Mouse (Mus musculus) E14TG2a.4 (cell line): Measurements from ENCODE around the gene Dgki.

ENCODE experiments used
- H3K27me3 ChIP-seq: 2 replicates; pipeline ENCODE4 v1.6.1; 2014; ENCODE audit warnings: low read length, control low read depth; ENCODE audit not compliant: insufficient read depth
- H3K36me3 ChIP-seq: 2 replicates; pipeline ENCODE4 v1.6.1; 2014; ENCODE audit warnings: low read length, control low read depth; ENCODE audit not compliant: insufficient read depth
- H3K4me1 ChIP-seq: replicated peaks from 2 replicates; pipeline ENCODE4 v1.6.1; 2014; ENCODE audit warnings: low read depth, low read length, control low read depth
- H3K4me3 ChIP-seq: replicated peaks from 2 replicates; pipeline ENCODE4 v1.5.1; 2014; ENCODE audit warnings: mild to moderate bottlenecking, low read length
- H3K9me3 ChIP-seq: 2 replicates; pipeline ENCODE4 v1.6.1; 2014; ENCODE audit warnings: low read length, control low read depth
- CTCF ChIP-seq: conservative IDR thresholded peaks from 2 replicates; pipeline ENCODE4 v1.5.1; 2014; ENCODE audit warnings: low read length
- NANOG ChIP-seq: IDR thresholded peaks from 2 replicates; pipeline ENCODE4 v1.6.1; 2014; ENCODE audit warnings: borderline replicate concordance, low read length, mixed read lengths
- POU5F1 ChIP-seq: IDR thresholded peaks from 2 replicates; pipeline ENCODE4 v1.6.1; 2014; ENCODE audit warnings: low read length, borderline replicate concordance

Dgki gene

GRCm38 (mm10) chr6:37242100-37242768, 57.8 kb downstream of the Dgki start:
- no peaks in the 10 kb centered on the region for H3K36me3 ChIP-seq
- no peaks in the 10 kb centered on the region for H3K4me1 ChIP-seq
- no peaks in the 10 kb centered on the region for H3K27me3 ChIP-seq
- no peak for TF ChIP-seq NANOG
- no peaks in the 10 kb centered on the region for H3K9me3 ChIP-seq
- no peak overlapping the region for H3K4me3 ChIP-seq

- no peak for TF ChIP-seq CTCF
- TF ChIP-seq POU5F1 = no peak
- TF ChIP-seq NANOG = no peak
- no peaks in the 10 kb centered on the region for H3K9me3 ChIP-seq
- H3K36me3 ChIP-seq = no peaks in the 10 kb centered on the region
- H3K4me1 ChIP-seq = peaks cover 4% of the 10 kb centered on the region
- H3K27me3 ChIP-seq = no peaks in the 10 kb centered on the region
- no peak overlapping the region for H3K4me3 ChIP-seq
These were observed 58.5 kb downstream of the Dgki start for GRCm38 (mm10) chr6:37241434-37241833.

DNA sequence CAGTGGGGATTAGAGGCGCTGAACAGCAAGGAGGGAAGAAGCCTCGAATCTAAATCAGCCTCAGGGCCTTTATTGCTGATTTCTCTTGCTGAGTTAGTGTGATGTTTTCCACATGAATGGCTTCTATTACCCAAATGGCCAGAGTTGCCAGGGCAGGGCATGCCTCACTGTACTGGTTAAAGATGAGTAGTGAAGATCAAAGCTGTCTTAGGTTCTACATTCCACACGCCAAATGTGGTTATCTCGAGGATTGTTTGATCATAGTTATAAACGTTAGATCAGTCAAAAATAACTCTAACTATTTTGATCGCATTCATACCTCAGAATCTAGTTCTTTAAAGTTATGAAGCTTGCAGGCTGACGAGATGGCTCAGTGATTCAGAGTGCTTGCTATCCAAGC, 59.8 kb downstream of the Dgki start:
- Histone ChIP-seq H3K36me3 (no peaks in the 10 kb centered on the region), H3K9me3 (no peaks in the 10 kb centered on the region), H3K27me3 (no peaks in the 10 kb centered on the region), H3K4me3 (no peak overlapping the region), H3K4me1 (peaks cover 9% of the 10 kb centered on the region)
- TF ChIP-seq NANOG (no peak), POU5F1 (no peak), CTCF (no peak)

- H3K36me3 ChIP-seq = no peaks in the 10 kb centered on the region
- TF ChIP-seq NANOG = no peak
These were observed 63.1 kb downstream of the Dgki start for GRCm38 (mm10) chr6:37236893-37237292.

GRCm38 (mm10) chr6:37231148-37231547, 68.8 kb downstream of the Dgki start:
- Histone ChIP-seq H3K36me3 (no peaks in the 10 kb centered on the region), H3K4me3 (no peak overlapping the region), H3K4me1 (peaks cover 5% of the 10 kb centered on the region; the same call in 1 of the 2 replicates), H3K27me3 (no peaks in the 10 kb centered on the region), H3K9me3 (no peaks in the 10 kb centered on the region)
- TF ChIP-seq POU5F1 (no peak), CTCF (no peak), NANOG (no peak)

More at GRCm38 (mm10) chr6:37236893-37237292, 63.1 kb downstream of the Dgki start:
- Histone ChIP-seq H3K4me1 (peaks cover 9% of the 10 kb centered on the region), H3K9me3 (no peaks in the 10 kb centered on the region), H3K27me3 (no peaks in the 10 kb centered on the region), H3K4me3 (no peak overlapping the region)

DNA sequence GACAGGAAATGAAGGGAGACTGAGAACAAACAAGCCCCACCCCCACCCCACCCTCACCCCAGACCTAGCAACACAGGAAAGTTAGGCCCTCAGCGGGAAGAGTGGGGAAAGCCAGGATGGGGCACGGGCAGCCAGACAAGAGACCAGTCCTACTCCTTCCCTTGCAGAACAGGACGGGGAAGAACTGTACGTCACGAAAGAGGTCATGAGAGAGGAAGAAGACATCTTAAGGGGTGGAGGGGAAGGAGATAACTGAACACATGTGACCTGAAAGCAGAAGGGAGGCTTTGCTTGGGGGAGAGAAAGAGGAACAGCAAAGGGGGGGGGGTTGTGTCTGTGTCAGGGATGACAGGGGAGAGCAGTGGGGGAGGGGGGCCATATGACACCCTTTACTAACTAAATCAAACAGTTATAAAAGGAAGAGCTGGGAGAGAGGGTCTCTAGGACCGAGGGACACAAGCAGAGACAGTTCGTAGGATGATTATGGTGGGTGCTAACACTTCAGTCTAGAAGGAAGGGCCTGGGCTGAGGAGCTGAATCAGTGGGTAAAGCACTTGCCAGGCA, 77.0 kb downstream of the Dgki start:
- no peaks in the 10 kb centered on the region for H3K27me3 ChIP-seq
- no peaks in the 10 kb centered on the region for H3K9me3 ChIP-seq
- no peaks in the 10 kb centered on the region for H3K36me3 ChIP-seq
- TF ChIP-seq POU5F1 (no peak), CTCF (no peak), NANOG (no peak)
- H3K4me3 ChIP-seq = no peak overlapping the region
- H3K4me1 ChIP-seq = peaks cover 13% of the 10 kb centered on the region

- TF ChIP-seq NANOG = no peak
- TF ChIP-seq CTCF = peak; percentile 21
- H3K4me3 ChIP-seq = no peak overlapping the region
- no peaks in the 10 kb centered on the region for H3K27me3 ChIP-seq
- H3K9me3 ChIP-seq = no peaks in the 10 kb centered on the region
- peaks cover 17% of the 10 kb centered on the region for H3K4me1 ChIP-seq
- no peaks in the 10 kb centered on the region for H3K36me3 ChIP-seq
These were observed 78.0 kb downstream of the Dgki start for GRCm38 (mm10) chr6:37222016-37222415.

DNA sequence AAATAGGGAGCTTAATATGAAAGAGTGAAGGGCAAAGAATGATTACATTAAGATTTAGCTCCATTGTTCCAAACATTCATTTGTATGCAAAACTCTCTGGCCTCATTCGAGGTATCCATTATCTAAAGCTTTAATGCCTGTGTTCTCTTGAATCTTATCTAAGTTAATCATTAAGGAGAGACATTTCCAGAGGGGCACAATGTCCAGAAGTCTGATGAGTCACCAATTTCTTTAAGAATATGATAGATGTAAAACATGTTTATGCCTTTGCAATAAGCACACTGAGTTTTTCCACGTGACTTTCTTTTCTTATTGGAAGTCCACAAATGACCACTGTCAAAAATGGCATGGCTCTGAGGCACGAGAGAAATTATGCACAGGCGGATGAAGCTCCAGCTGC, 80.9 kb downstream of the Dgki start:
- Histone ChIP-seq H3K36me3 (no peaks in the 10 kb centered on the region), H3K27me3 (peaks cover 4% of the 10 kb centered on the region; the same call in 1 of the 2 replicates), H3K9me3 (no peaks in the 10 kb centered on the region), H3K4me3 (no peak overlapping the region), H3K4me1 (peaks cover 44% of the 10 kb centered on the region)
- TF ChIP-seq POU5F1 (no peak), CTCF (no peak), NANOG (no peak)

GRCm38 (mm10) chr6:37216342-37216763, 83.6 kb downstream of the Dgki start:
- H3K9me3 ChIP-seq = no peaks in the 10 kb centered on the region
- TF ChIP-seq POU5F1 (no peak), NANOG (no peak), CTCF (no peak)
- H3K4me1 ChIP-seq = peaks cover 50% of the 10 kb centered on the region
- H3K27me3 ChIP-seq = peaks cover 4% of the 10 kb centered on the region; the same call in 1 of the 2 replicates
- H3K36me3 ChIP-seq = no peaks in the 10 kb centered on the region
- no peak overlapping the region for H3K4me3 ChIP-seq
